Comparison of ENCODE assay signal across 23 mouse cellular contexts in the genomic region with DNA sequence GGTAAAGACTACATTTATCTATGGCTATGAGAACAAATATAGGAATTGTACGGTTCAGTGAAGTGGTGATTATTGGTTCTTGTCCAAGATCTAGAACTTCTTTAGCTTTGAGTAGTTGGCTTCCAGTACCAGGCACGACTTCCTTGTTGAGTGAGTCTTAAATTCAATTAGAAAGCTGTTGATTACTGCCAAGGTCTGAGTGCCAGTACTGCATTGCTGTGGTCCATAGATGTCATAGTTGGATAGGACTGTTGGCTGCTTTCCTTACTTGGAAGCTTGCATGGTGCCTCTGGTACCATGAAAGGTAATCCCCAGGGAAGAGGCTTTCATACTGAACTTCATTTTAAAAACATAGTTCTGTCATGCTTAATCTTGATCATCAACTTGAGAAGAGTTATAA.
DNase-seq lines count a peak whose midpoint lies in the region; ATAC-seq lines count a peak whose summit lies in the region.
"Had no signal": no experiment of that assay in that cellular context is flagged by ENCODE, and none has a peak within 500 bp of the region (broad histone marks: within the 10 kb centered on the region; RNA-seq: fewer than 3 reads in every experiment).

No protein-coding gene starts in this region.

- no peak overlapping the region for H3K9ac ChIP-seq in embryonic facial prominence, embryonic 14.5 days (ENCODE audit: low read depth, low read length)

- H3K4me3 ChIP-seq in embryonic facial prominence, embryonic 14.5 days (ENCODE audit: low read depth, low read length) = no peak overlapping the region
- no peak overlapping the region for H3K4me3 ChIP-seq in embryonic facial prominence, embryonic 10.5 days

- peak; percentile 60 for DNase-seq in embryonic facial prominence, embryonic 14.5 days (ENCODE audit: low spot score)
- DNase-seq in embryonic facial prominence, embryonic 10.5 days (ENCODE audit: low spot score) = no peak
- peak; percentile 70 for DNase-seq in Muller cell, postnatal 12 days (ENCODE audit: inconsistent ontology term)
- peak; percentile 17 for DNase-seq in NIH3T3 (ENCODE audit: low read depth)
- peak; percentile 46 for DNase-seq in fibroblast of lung, adult 2 months (ENCODE audit: low read depth)
- no peak for DNase-seq in cerebellum, adult 11 months
- DNase-seq in gastrocnemius, adult 18-20 months (ENCODE audit: low spot score) = no peak
- no peak for DNase-seq in cerebellum, adult 9-10 months
- DNase-seq: adrenal gland, adult 2 months; adrenal gland, adult 8-10 months; adrenal gland, postnatal 10 days; adrenal gland, postnatal 14 days; adrenal gland, postnatal 25 days; adrenal gland, postnatal 36 days; B cell, adult 2 months; cerebellum, adult 11-12 months; cerebellum, adult 18-20 months; cerebellum, adult 2 months; cerebellum, adult 8-10 months had no signal

- H3K36me3 ChIP-seq in embryonic facial prominence, embryonic 14.5 days (ENCODE audit: control insufficient read depth, insufficient read depth, low read length) = no peaks in the 10 kb centered on the region
- H3K36me3 ChIP-seq in embryonic facial prominence, embryonic 10.5 days (replicated peaks) = no peaks in the 10 kb centered on the region
- H3K36me3 ChIP-seq: G1E had no signal

- WGBS in embryonic facial prominence, embryonic 14.5 days = 61% methylated on average over 2 of the region's 2 CpGs
- 87% methylated on average over 2 of the region's 2 CpGs for WGBS in embryonic facial prominence, embryonic 10.5 days

- no peak overlapping the region for H3K27ac ChIP-seq in embryonic facial prominence, embryonic 14.5 days (replicated peaks; ENCODE audit: low read depth, low read length)
- H3K27ac ChIP-seq in embryonic facial prominence, embryonic 10.5 days (replicated peaks) = no peak overlapping the region

- no peaks in the 10 kb centered on the region for H3K9me3 ChIP-seq in embryonic facial prominence, embryonic 14.5 days (ENCODE audit: control insufficient read depth, low read length)
- H3K9me3 ChIP-seq in embryonic facial prominence, embryonic 10.5 days = no peaks in the 10 kb centered on the region

- H3K4me2 ChIP-seq in embryonic facial prominence, embryonic 14.5 days (ENCODE audit: low read depth, low read length) = no peak overlapping the region

- no peak for ATAC-seq in embryonic facial prominence, embryonic 14.5 days (ENCODE audit: low read depth)
- ATAC-seq: activated CD4-positive, CD25-positive, alpha-beta regulatory T cell, adult 4 months; CD4-positive, CD25-positive, alpha-beta regulatory T cell, adult 4 months; Patski had no signal

- no peaks in the 10 kb centered on the region for H3K27me3 ChIP-seq in embryonic facial prominence, embryonic 14.5 days (replicated peaks; ENCODE audit: control insufficient read depth, insufficient read depth, low read length)
- H3K27me3 ChIP-seq in embryonic facial prominence, embryonic 10.5 days (replicated peaks; ENCODE audit: low read depth, poor library complexity, severe bottlenecking) = no peaks in the 10 kb centered on the region
- H3K27me3 ChIP-seq: Patski had no signal

- H3K4me1 ChIP-seq in embryonic facial prominence, embryonic 14.5 days (ENCODE audit: control insufficient read depth, insufficient read depth, low read length) = no peaks in the 10 kb centered on the region
- no peaks in the 10 kb centered on the region for H3K4me1 ChIP-seq in embryonic facial prominence, embryonic 10.5 days

Comparison
In these comparisons a context has a peak if more than half of its experiments do, and no peak if none do; other contexts are left out.
1. DNase-seq: peak in embryonic facial prominence, embryonic 14.5 days (single experiment), Muller cell, postnatal 12 days (single experiment), NIH3T3 (single experiment) and fibroblast of lung, adult 2 months (single experiment); none in embryonic facial prominence, embryonic 10.5 days (single experiment), cerebellum, adult 11 months (single experiment), gastrocnemius, adult 18-20 months (single experiment) and cerebellum, adult 9-10 months (single experiment).